Mouse (Mus musculus) megakaryocyte, embryonic 14.5 days (primary cell): ENCODE measurements around the gene Ddx54. TPM values are rescaled to one million over a fixed set of nuclear protein-coding genes. Genes with fewer than 3 reads are reported as not detected.
A peak's percentile ranks its signal among the peaks of the same experiment; 100 is the strongest.

ENCODE experiments used
- H3K27me3 ChIP-seq: replicated peaks from 2 replicates; pipeline ENCODE3; 2012; ENCODE audit warnings: inconsistent platforms
- H3K36me3 ChIP-seq: replicated peaks from 2 replicates; pipeline ENCODE3; 2012; ENCODE audit warnings: low read length, inconsistent platforms, mixed read lengths
- H3K4me1 ChIP-seq: 2 replicates; pipeline ENCODE4 v1.6.1; 2012; ENCODE audit warnings: inconsistent platforms
- H3K4me3 ChIP-seq: replicated peaks from 2 replicates; pipeline ENCODE3; 2012; ENCODE audit warnings: moderate library complexity, mild to moderate bottlenecking, inconsistent platforms
- H3K9me3 ChIP-seq: 2 replicates; pipeline ENCODE4 v1.6.1; 2012; ENCODE audit warnings: inconsistent platforms
- FLI1 ChIP-seq: IDR thresholded peaks from 2 replicates; pipeline ENCODE4 v1.6.1; 2012; ENCODE audit warnings: low read length, inconsistent platforms, mixed read lengths
- GATA1 ChIP-seq: IDR thresholded peaks from 3 replicates; pipeline ENCODE4 v1.6.1; 2012; ENCODE audit warnings: mixed read lengths, low read length, inconsistent platforms, borderline replicate concordance
- polyA plus RNA-seq: library from polyadenylated mRNA; stranded (reverse); fragments of >175 nt; gene quantifications from 2 replicates; pipeline ENCODE4 v1.2.3, GENCODE M21; 2012; ENCODE audit warnings: low replicate concordance; ENCODE audit not compliant: insufficient read depth

Ddx54 gene
- polyA plus RNA-seq, 1 experiment: 74.7 TPM

- Histone ChIP-seq H3K27me3 (peaks cover 4% of the 10 kb centered on the region), H3K4me1 (peaks cover 78% of the 10 kb centered on the region), H3K36me3 (peaks cover 52% of the 10 kb centered on the region), H3K9me3 (peaks cover 4% of the 10 kb centered on the region), H3K4me3 (peak overlapping the region; percentile 43)
- TF ChIP-seq GATA1: no peak
- TF ChIP-seq FLI1: no peak
Observed at GRCm38 (mm10) chr5:120579898-120580626, 32.5 kb upstream of the Ddx54 start.

- Histone ChIP-seq H3K4me3 (no peak overlapping the region), H3K36me3 (peaks cover 51% of the 10 kb centered on the region), H3K27me3 (peaks cover 4% of the 10 kb centered on the region), H3K9me3 (peaks cover 4% of the 10 kb centered on the region), H3K4me1 (peaks cover 81% of the 10 kb centered on the region)
- TF ChIP-seq GATA1: no peak
- no peak for TF ChIP-seq FLI1
Observed at GRCm38 (mm10) chr5:120582002-120582401, 30.5 kb upstream of the Ddx54 start.

GRCm38 (mm10) chr5:120583511-120583910, 29.0 kb upstream of the Ddx54 start:
- TF ChIP-seq FLI1 (no peak), GATA1 (no peak)
- Histone ChIP-seq H3K36me3 (peaks cover 51% of the 10 kb centered on the region), H3K27me3 (peaks cover 4% of the 10 kb centered on the region), H3K4me3 (no peak overlapping the region), H3K4me1 (peaks cover 78% of the 10 kb centered on the region), H3K9me3 (peaks cover 4% of the 10 kb centered on the region)

DNA sequence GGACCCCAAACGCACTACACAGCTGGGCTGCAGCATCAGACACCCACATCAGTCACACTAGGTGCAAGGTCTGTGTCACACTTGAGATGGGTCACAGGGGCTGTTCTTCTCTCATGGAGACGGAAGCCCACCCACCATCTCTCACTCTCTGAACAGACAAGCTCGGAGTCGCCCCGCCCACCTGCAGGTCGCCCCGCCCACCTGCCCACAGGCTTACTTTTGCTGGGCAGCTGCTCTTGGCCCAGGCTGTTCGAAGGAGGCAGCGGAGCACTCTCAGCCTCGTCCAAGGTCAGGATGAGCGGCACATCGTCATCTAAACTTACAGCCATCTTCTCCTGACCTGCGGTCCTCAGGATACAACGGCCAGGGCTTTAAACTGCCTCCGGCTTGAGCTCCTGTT, 27.6 kb upstream of the Ddx54 start:
- H3K4me1 ChIP-seq: peaks cover 70% of the 10 kb centered on the region

GRCm38 (mm10) chr5:120586741-120587615, 25.6 kb upstream of the Ddx54 start:
- TF ChIP-seq GATA1: no peak
- no peak for TF ChIP-seq FLI1
- H3K36me3 ChIP-seq: peaks cover 31% of the 10 kb centered on the region
- H3K27me3 ChIP-seq: no peaks in the 10 kb centered on the region
- H3K4me3 ChIP-seq: peak overlapping the region; percentile 98
- peaks cover 58% of the 10 kb centered on the region for H3K4me1 ChIP-seq
- peaks cover 5% of the 10 kb centered on the region for H3K9me3 ChIP-seq

More for the DNA sequence above, 27.6 kb upstream of the Ddx54 start:
- TF ChIP-seq GATA1: no peak
- TF ChIP-seq FLI1: no peak
- Histone ChIP-seq H3K4me3 (no peak overlapping the region), H3K36me3 (peaks cover 49% of the 10 kb centered on the region), H3K9me3 (peaks cover 4% of the 10 kb centered on the region), H3K27me3 (peaks cover 2% of the 10 kb centered on the region)

GRCm38 (mm10) chr5:120587616-120587926, 25.0 kb upstream of the Ddx54 start:
- TF ChIP-seq GATA1: no peak
- no peak for TF ChIP-seq FLI1

DNA sequence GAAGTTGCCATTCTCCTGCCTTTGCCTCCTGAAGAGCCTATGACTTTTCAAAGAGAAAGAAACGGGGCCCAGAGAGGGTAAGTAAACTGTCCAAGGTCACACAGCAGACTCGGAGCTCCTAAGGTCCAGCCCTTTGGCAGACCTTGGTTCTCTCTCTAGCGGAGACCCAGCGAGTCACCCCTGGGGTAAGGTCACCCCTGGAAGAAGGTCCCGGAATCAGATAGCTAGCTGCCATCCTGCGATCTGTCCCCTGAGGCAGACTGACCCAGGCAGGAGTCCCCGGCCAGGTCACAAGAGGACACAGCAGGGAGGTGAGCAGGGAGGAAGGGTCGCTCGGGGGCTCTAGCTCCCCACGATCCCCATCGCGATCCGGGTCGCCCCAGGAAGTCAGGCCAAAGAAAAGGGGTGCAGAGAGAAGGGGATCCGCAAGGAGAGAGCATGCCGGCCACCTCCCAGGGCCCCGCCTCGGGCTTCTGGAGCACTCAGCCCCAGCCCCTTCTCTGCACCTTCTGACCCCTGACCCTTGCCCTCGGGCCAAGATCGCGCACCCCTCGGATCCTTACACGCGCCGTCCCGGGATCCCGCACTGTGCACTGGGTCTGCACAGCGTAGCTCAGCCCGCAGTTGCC, 24.5 kb upstream of the Ddx54 start:
- Histone ChIP-seq H3K4me3 (peak overlapping the region; percentile 98), H3K4me1 (peaks cover 53% of the 10 kb centered on the region), H3K9me3 (peaks cover 11% of the 10 kb centered on the region), H3K36me3 (peaks cover 24% of the 10 kb centered on the region), H3K27me3 (no peaks in the 10 kb centered on the region)
- no peak for TF ChIP-seq FLI1
- no peak for TF ChIP-seq GATA1

More at GRCm38 (mm10) chr5:120587616-120587926, 25.0 kb upstream of the Ddx54 start:
- H3K9me3 ChIP-seq: peaks cover 11% of the 10 kb centered on the region
- H3K4me1 ChIP-seq: peaks cover 54% of the 10 kb centered on the region
- peak overlapping the region; percentile 98 for H3K4me3 ChIP-seq
- peaks cover 27% of the 10 kb centered on the region for H3K36me3 ChIP-seq
- H3K27me3 ChIP-seq: no peaks in the 10 kb centered on the region

DNA sequence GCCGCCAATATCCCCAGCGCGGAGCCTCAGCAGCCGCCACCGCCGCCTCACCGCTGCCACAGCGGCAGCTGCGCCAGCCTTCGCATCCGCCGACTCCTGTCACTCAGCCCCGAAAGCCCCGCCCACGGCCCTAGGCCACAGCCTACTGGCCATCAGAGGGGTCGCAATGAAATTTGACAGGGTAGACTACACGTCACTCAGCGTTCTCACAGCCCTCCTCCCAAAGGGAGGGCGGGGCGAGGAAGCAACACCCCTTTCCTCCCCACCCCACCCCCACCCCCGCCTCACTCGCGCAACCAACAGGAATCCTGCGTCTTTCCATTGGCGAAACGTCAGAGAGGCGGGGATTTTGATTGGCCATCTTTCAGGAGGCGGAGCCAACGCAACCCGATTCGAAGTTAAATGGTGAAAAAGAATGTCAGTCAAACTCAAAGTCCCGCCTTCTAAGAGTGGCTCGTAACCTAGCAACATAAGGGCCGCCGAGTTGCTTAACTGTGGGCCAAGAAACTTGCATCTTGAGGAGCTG, 23.9 kb upstream of the Ddx54 start, which contains the start of the genes Tpcn1 and Iqcd:
Gene Tpcn1, minus strand, starts transcription at position 105 of the 526 bp plus-strand sequence.
Gene Iqcd, plus strand, starts transcription at position 448 of the 526 bp plus-strand sequence.
- TF ChIP-seq FLI1: no peak
- no peak for TF ChIP-seq GATA1
- Histone ChIP-seq H3K4me1 (peaks cover 53% of the 10 kb centered on the region), H3K4me3 (peak within 1 kb of the TSS; percentile 98), H3K27me3 (no peaks in the 10 kb centered on the region), H3K9me3 (peaks cover 9% of the 10 kb centered on the region; the same call in 1 of the 2 replicates), H3K36me3 (peaks cover 18% of the 10 kb centered on the region)

GRCm38 (mm10) chr5:120590356-120591010, 22.1 kb upstream of the Ddx54 start:
- H3K36me3 ChIP-seq: peaks cover under 1% of the 10 kb centered on the region
- no peak overlapping the region for H3K4me3 ChIP-seq
- TF ChIP-seq FLI1 (no peak), GATA1 (no peak)
- H3K9me3 ChIP-seq: peaks cover 9% of the 10 kb centered on the region; the same call in 1 of the 2 replicates
- H3K4me1 ChIP-seq: peaks cover 51% of the 10 kb centered on the region
- peaks cover 2% of the 10 kb centered on the region for H3K27me3 ChIP-seq
